Mouse (Mus musculus): ENCODE measurements around the gene Exoc3l2. TPM values are rescaled to one million over a fixed set of nuclear protein-coding genes. Genes with fewer than 3 reads are reported as not detected.

The Exoc3l2 gene
- polyA plus RNA-seq, 1 experiment, result 0.01 TPM

DNA sequence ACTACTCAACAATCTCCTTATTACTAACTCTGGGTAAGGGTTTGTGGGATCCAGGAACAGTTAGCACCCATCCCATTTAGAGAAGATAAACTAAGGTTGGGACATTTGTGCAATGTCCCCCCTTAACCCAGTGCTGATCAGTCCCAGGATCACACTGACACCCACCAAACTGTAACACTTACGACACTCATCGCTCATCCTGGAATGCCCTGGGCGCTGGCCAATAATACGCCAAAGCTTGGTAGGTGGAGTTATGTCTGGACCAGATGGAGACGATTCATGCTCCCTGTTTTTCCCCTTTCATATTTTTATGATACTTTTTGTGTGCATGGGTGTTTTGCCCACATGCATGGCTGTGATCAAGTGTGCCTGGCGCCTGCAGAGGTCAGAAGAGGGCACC, 32.7 kb upstream of the Exoc3l2 start:
- Histone ChIP-seq H3K79me2 (ENCODE audit: control insufficient read depth, insufficient read depth) (no peaks in the 10 kb centered on the region), H3K4me3 (ENCODE audit: insufficient read depth, poor library complexity, severe bottlenecking) (no peak overlapping the region), H3K27me3 (ENCODE audit: control insufficient read depth, insufficient read depth, insufficient read length) (no peaks in the 10 kb centered on the region), H3K36me3 (ENCODE audit: control insufficient read depth, insufficient read depth) (peaks cover 2% of the 10 kb centered on the region), H3K79me3 (ENCODE audit: low read depth) (no peaks in the 10 kb centered on the region), H3ac (ENCODE audit: control insufficient read depth, insufficient read length, low read depth) (no peak overlapping the region)
- TF ChIP-seq USF1 (IDR thresholded peaks at IDR 0.05; ENCODE audit: low read depth) (no peak), CEBPB (IDR thresholded peaks at IDR 0.05; ENCODE audit: low read depth) (no peak), MAX (IDR thresholded peaks at IDR 0.05) (no peak), MYOG (IDR thresholded peaks at IDR 0.05; ENCODE audit: control insufficient read depth, extremely low read depth, insufficient read length) (no peak), FOSL1 (IDR thresholded peaks at IDR 0.05; ENCODE audit: insufficient read depth, low read length, poor library complexity, severe bottlenecking) (no peak), MYOD1 (IDR thresholded peaks at IDR 0.05; ENCODE audit: control insufficient read depth, insufficient read length, low read depth) (no peak), CTCF (IDR thresholded peaks at IDR 0.05; ENCODE audit: control insufficient read depth, insufficient read depth, insufficient read length) (no peak)

DNA sequence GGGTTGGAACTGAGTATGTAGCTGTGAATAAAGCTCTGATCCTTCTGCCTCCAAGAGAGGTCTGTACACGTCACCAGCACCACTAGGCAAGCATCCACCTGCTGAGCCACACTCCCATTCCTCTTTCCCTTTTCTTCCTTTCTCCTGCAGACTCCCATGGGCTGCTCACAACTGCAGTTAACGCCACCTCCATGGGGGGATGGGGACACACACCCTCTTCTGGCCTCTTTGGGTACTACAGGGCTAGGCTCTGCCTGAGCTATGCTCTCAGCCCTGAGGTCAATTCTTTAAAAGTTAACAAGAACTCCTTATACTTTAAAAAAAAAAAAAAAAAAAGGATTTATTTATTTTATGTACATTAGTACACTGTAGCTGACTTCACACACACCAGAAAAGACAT, 30.7 kb upstream of the Exoc3l2 start:
- Histone ChIP-seq H3K36me3 (ENCODE audit: control insufficient read depth, insufficient read depth) (peaks cover 2% of the 10 kb centered on the region), H3K79me3 (ENCODE audit: low read depth) (no peaks in the 10 kb centered on the region)

DNA sequence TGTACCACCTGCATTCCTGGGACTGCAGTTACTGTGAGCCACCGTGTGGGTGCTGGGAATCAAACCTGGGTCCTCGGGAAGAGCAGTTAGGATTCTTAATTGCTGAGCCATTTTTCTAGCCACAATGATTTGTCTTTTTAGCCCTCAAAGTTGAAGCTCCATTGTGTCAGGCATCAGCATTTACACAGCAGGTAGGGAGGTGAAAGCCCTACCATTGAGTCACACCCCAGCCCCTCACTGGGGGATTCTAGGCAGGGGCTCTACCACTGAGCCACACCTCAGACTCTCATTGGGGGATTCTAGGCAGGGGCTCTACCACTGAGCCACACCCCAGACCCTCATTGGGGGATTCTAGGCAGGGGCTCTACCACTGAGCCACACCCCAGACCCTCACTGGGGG, 26.9 kb upstream of the Exoc3l2 start:
- Histone ChIP-seq H3K27me3 (ENCODE audit: control insufficient read depth, insufficient read depth, insufficient read length) (no peaks in the 10 kb centered on the region), H3K4me3 (ENCODE audit: insufficient read depth, poor library complexity, severe bottlenecking) (no peak overlapping the region), H3K79me2 (ENCODE audit: control insufficient read depth, insufficient read depth) (no peaks in the 10 kb centered on the region), H3K36me3 (ENCODE audit: control insufficient read depth, insufficient read depth) (peaks cover 2% of the 10 kb centered on the region), H3ac (ENCODE audit: control insufficient read depth, insufficient read length, low read depth) (no peak overlapping the region), H3K79me3 (ENCODE audit: low read depth) (no peaks in the 10 kb centered on the region)
- TF ChIP-seq USF1 (IDR thresholded peaks at IDR 0.05; ENCODE audit: low read depth) (no peak), CEBPB (IDR thresholded peaks at IDR 0.05; ENCODE audit: low read depth) (no peak), MAX (IDR thresholded peaks at IDR 0.05) (no peak), FOSL1 (IDR thresholded peaks at IDR 0.05; ENCODE audit: insufficient read depth, low read length, poor library complexity, severe bottlenecking) (no peak), MYOD1 (IDR thresholded peaks at IDR 0.05; ENCODE audit: control insufficient read depth, insufficient read length, low read depth) (no peak), CTCF (IDR thresholded peaks at IDR 0.05; ENCODE audit: control insufficient read depth, insufficient read depth, insufficient read length) (no peak), MYOG (IDR thresholded peaks at IDR 0.05; ENCODE audit: control insufficient read depth, extremely low read depth, insufficient read length) (no peak)

More for the DNA sequence above, 30.7 kb upstream of the Exoc3l2 start:
- Histone ChIP-seq H3K4me3 (ENCODE audit: insufficient read depth, poor library complexity, severe bottlenecking) (no peak overlapping the region), H3K27me3 (ENCODE audit: control insufficient read depth, insufficient read depth, insufficient read length) (no peaks in the 10 kb centered on the region), H3ac (ENCODE audit: control insufficient read depth, insufficient read length, low read depth) (no peak overlapping the region), H3K79me2 (ENCODE audit: control insufficient read depth, insufficient read depth) (no peaks in the 10 kb centered on the region)
- no peak for TF ChIP-seq CTCF (IDR thresholded peaks at IDR 0.05; ENCODE audit: control insufficient read depth, insufficient read depth, insufficient read length)

DNA sequence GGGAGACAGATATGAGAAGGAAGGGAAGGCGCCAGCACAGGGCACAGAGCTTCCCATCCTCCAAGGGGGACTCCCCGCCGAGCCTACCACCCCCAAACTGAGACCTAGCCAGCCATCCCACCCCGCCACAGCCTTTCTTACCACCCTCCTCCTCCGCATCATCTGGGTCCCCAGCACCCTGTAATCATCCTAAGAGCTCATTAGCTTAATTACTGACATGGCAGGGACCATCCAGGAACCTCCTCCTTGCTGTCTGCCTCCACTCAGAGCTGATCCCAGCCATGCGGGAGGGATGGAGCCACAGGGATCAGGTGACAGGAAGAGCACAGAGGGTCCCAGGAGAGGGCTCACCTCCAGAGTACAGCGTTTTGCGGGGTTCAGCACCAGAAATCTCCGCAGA, 26.1 kb upstream of the Exoc3l2 start:
- H3K79me2 ChIP-seq (ENCODE audit: control insufficient read depth, insufficient read depth), result no peaks in the 10 kb centered on the region
- no peak overlapping the region for H3K4me3 ChIP-seq (ENCODE audit: insufficient read depth, poor library complexity, severe bottlenecking)
- TF ChIP-seq FOSL1 (IDR thresholded peaks at IDR 0.05; ENCODE audit: insufficient read depth, low read length, poor library complexity, severe bottlenecking), result no peak
- no peak for TF ChIP-seq USF1 (IDR thresholded peaks at IDR 0.05; ENCODE audit: low read depth)
- no peak for TF ChIP-seq CTCF (IDR thresholded peaks at IDR 0.05; ENCODE audit: control insufficient read depth, insufficient read depth, insufficient read length)
- no peak for TF ChIP-seq CEBPB (IDR thresholded peaks at IDR 0.05; ENCODE audit: low read depth)
- no peak for TF ChIP-seq MYOD1 (IDR thresholded peaks at IDR 0.05; ENCODE audit: control insufficient read depth, insufficient read length, low read depth)
- no peak for TF ChIP-seq MAX (IDR thresholded peaks at IDR 0.05)
- TF ChIP-seq MYOG (IDR thresholded peaks at IDR 0.05; ENCODE audit: control insufficient read depth, extremely low read depth, insufficient read length), result no peak
- no peak overlapping the region for H3ac ChIP-seq (ENCODE audit: control insufficient read depth, insufficient read length, low read depth)
- H3K27me3 ChIP-seq (ENCODE audit: control insufficient read depth, insufficient read depth, insufficient read length), result no peaks in the 10 kb centered on the region
- peaks cover 2% of the 10 kb centered on the region for H3K36me3 ChIP-seq (ENCODE audit: control insufficient read depth, insufficient read depth)
- no peaks in the 10 kb centered on the region for H3K79me3 ChIP-seq (ENCODE audit: low read depth)

DNA sequence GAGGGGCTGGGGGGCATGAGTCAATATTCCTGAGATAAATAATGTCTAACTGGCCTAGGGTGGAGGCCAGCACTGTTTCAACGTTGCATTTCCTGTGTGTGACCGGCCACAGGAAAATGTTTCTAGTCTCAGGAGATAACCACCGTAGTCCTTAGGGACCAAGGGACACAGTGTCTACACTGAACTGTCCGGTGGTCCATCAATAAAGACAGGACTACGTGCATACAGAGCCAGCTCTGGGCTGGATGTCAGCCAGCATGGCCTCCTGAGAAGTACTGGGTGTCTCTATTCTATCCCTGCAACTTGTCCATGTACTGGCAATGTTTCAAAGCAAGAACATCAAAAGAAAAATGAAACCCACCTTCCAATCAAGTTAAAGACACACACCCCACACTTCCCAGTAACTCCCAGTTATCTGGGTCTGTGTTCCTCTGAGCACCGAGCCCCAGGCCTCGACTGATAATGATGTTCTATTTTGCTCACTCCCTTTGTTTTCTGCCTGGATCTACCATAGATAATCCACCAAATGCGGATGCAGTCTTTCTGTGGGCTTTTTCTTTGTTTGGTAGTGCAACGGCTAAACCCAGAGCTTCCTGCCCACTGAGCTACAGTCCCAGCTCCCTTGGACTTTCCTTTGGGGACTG, 21.6 kb upstream of the Exoc3l2 start:
- Histone ChIP-seq H3K27me3 (ENCODE audit: control insufficient read depth, insufficient read depth, insufficient read length) (no peaks in the 10 kb centered on the region), H3K36me3 (ENCODE audit: control insufficient read depth, insufficient read depth) (no peaks in the 10 kb centered on the region), H3ac (ENCODE audit: control insufficient read depth, insufficient read length, low read depth) (no peak overlapping the region), H3K4me3 (ENCODE audit: insufficient read depth, poor library complexity, severe bottlenecking) (no peak overlapping the region), H3K79me3 (ENCODE audit: low read depth) (no peaks in the 10 kb centered on the region), H3K79me2 (ENCODE audit: control insufficient read depth, insufficient read depth) (no peaks in the 10 kb centered on the region)
- TF ChIP-seq CEBPB (IDR thresholded peaks at IDR 0.05; ENCODE audit: low read depth) (no peak), MYOD1 (IDR thresholded peaks at IDR 0.05; ENCODE audit: control insufficient read depth, insufficient read length, low read depth) (no peak), MAX (IDR thresholded peaks at IDR 0.05) (no peak), CTCF (IDR thresholded peaks at IDR 0.05; ENCODE audit: control insufficient read depth, insufficient read depth, insufficient read length) (no peak), USF1 (IDR thresholded peaks at IDR 0.05; ENCODE audit: low read depth) (no peak), MYOG (IDR thresholded peaks at IDR 0.05; ENCODE audit: control insufficient read depth, extremely low read depth, insufficient read length) (no peak), FOSL1 (IDR thresholded peaks at IDR 0.05; ENCODE audit: insufficient read depth, low read length, poor library complexity, severe bottlenecking) (no peak)

DNA sequence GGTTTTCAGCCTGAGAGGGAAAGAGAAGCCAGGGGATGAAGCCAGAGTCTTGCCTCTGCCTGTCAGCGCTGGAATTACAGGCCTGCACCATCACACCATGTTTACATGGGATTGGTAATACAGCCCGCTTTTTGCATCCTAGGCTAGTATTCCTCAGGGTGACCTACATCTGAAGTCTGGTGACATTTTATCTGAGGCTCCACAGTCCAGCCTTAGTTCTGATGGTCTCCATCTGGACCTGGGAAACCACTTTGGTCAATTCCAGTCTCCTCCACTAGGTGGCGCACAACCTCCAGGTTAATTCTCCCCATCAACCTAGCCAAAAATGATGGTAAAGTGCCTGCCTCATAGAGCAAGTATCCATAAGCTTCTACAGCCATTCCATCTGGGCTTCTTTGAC, 19.8 kb upstream of the Exoc3l2 start:
- H3K79me3 ChIP-seq (ENCODE audit: low read depth), result no peaks in the 10 kb centered on the region
- no peaks in the 10 kb centered on the region for H3K36me3 ChIP-seq (ENCODE audit: control insufficient read depth, insufficient read depth)
- no peaks in the 10 kb centered on the region for H3K27me3 ChIP-seq (ENCODE audit: control insufficient read depth, insufficient read depth, insufficient read length)
- no peak overlapping the region for H3ac ChIP-seq (ENCODE audit: control insufficient read depth, insufficient read length, low read depth)
- TF ChIP-seq CEBPB (IDR thresholded peaks at IDR 0.05; ENCODE audit: low read depth) (no peak), USF1 (IDR thresholded peaks at IDR 0.05; ENCODE audit: low read depth) (no peak), FOSL1 (IDR thresholded peaks at IDR 0.05; ENCODE audit: insufficient read depth, low read length, poor library complexity, severe bottlenecking) (no peak), MYOG (IDR thresholded peaks at IDR 0.05; ENCODE audit: control insufficient read depth, extremely low read depth, insufficient read length) (no peak)
- H3K4me3 ChIP-seq (ENCODE audit: insufficient read depth, poor library complexity, severe bottlenecking), result no peak overlapping the region
- no peaks in the 10 kb centered on the region for H3K79me2 ChIP-seq (ENCODE audit: control insufficient read depth, insufficient read depth)
